Mouse (Mus musculus) neural tube, embryonic 13.5 days (tissue): Measurements from ENCODE around the gene Fndc7. TPM values are rescaled to one million over a fixed set of nuclear protein-coding genes. Genes with fewer than 3 reads are reported as not detected.
A peak's percentile ranks its signal among the peaks of the same experiment; 100 is the strongest.
"Not testable (repeated sequence)": the region's sequence is repeated elsewhere in the genome, so short reads cannot be mapped to it uniquely, and the experiment has no call there.

Experiments
- ATAC-seq: fragments of 200-750 bp; cut with Nextera tagmentation; 2 replicates; pipeline ENCODE4 v1.8.0; 2017; ENCODE audit warnings: low read depth, mild to moderate bottlenecking, moderate TSS enrichment, moderate library complexity
- H3K27ac ChIP-seq: fragments of 300-500 bp; sonication (generic); replicated peaks from 2 replicates; pipeline ENCODE4 v1.5.1; 2015; ENCODE audit warnings: moderate library complexity, mild to moderate bottlenecking, inconsistent platforms
- H3K27me3 ChIP-seq: fragments of 300-500 bp; sonication (generic); 2 replicates; pipeline ENCODE4 v1.6.1; 2015; ENCODE audit warnings: mild to moderate bottlenecking, inconsistent platforms
- H3K36me3 ChIP-seq: fragments of 300-500 bp; sonication (generic); 2 replicates; pipeline ENCODE4 v1.6.1; 2015; ENCODE audit warnings: mild to moderate bottlenecking, inconsistent platforms
- H3K4me1 ChIP-seq: fragments of 300-500 bp; sonication (generic); replicated peaks from 2 replicates; pipeline ENCODE4 v1.6.1; 2015; ENCODE audit warnings: inconsistent platforms
- H3K4me2 ChIP-seq: fragments of 300-500 bp; sonication (generic); 2 replicates; pipeline ENCODE4 v1.6.1; 2015; ENCODE audit warnings: inconsistent platforms, mild to moderate bottlenecking, moderate library complexity
- H3K4me3 ChIP-seq: fragments of 300-500 bp; sonication (generic); 2 replicates; pipeline ENCODE4 v1.5.1; 2015; ENCODE audit warnings: mild to moderate bottlenecking, inconsistent platforms
- H3K9ac ChIP-seq: fragments of 300-500 bp; sonication (generic); 2 replicates; pipeline ENCODE4 v1.6.1; 2015; ENCODE audit warnings: moderate library complexity, mild to moderate bottlenecking, inconsistent platforms
- H3K9me3 ChIP-seq: fragments of 300-500 bp; sonication (generic); 2 replicates; pipeline ENCODE4 v1.6.1; 2016; ENCODE audit warnings: inconsistent platforms
- WGBS: fragments of 180-500 bp; shearing (Covaris S2); methylation state at CpG from one replicate; pipeline ENCODE4 v1.1.7; 2015; 5-methylcytosine and 5-hydroxymethylcytosine counted together
- polyA plus RNA-seq: library from polyadenylated mRNA; unstranded; fragments of >200 nt; fragmentation: Nextera tagmentation; extraction: Ambion mirVana; gene quantifications from 2 replicates; pipeline ENCODE4 v1.2.1, GENCODE M21; 2015

Gene Fndc7
- polyA plus RNA-seq, 1 experiment from 2014 or later: not detected

DNA sequence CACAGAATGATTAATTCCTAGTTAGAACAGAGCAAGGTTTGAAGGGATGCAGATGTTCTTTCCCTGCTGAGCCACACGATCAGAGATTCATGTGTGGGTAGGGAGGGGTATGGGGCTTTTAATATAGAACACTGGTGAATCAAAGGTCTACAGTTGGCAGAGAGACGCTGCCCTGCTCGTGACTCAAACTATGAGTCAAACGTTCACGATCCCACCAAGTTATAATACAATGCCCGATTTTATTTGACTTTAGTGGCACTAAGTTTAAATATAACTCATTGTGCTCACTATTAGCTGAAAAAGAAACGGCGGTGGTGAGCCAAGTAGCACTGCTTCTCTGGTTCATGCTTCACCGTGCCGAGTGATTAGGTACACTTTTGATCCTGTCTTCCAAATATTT is 26.7 kb downstream of the Fndc7 start:
- Histone ChIP-seq H3K9me3 (no peaks in the 10 kb centered on the region), H3K27ac (no peak overlapping the region), H3K27me3 (no peaks in the 10 kb centered on the region), H3K4me1 (peaks cover 6% of the 10 kb centered on the region), H3K4me2 (no peak overlapping the region), H3K4me3 (no peak overlapping the region), H3K36me3 (no peaks in the 10 kb centered on the region), H3K9ac (no peak overlapping the region)
- no peak for ATAC-seq
- 88% methylated on average over 10 of the region's 10 CpGs for WGBS

DNA sequence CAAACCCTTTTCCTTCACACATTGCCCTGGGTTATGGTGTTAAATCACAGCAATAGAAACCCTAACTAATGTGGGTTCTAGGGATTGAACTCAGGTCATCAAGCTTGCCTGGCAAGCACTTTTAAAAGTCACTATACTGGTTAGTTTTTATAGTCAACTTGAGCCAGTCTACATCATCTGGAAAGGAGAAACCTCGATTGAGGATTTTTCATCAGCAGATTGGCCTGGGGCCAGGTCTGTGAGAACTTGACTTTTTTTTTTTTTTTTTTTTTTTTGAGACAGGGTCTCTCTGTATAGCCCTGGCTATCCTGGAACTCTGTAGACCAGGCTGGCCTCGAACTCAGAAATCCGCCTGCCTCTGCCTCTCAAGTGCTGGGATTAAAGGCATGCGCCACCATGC is 27.5 kb downstream of the Fndc7 start:
- H3K27me3 ChIP-seq, H3K9me3 ChIP-seq, H3K4me2 ChIP-seq, H3K9ac ChIP-seq, H3K4me1 ChIP-seq, ATAC-seq, H3K27ac ChIP-seq, H3K36me3 ChIP-seq, H3K4me3 ChIP-seq: not testable (repeated sequence)
- WGBS: 85% methylated on average over 4 of the region's 4 CpGs

GRCm38 (mm10) chr3:108860786-108861185 is 29.0 kb downstream of the Fndc7 start:
- no peak for ATAC-seq
- WGBS: 72% methylated on average over 2 of the region's 2 CpGs
- Histone ChIP-seq H3K9ac (no peak overlapping the region), H3K27me3 (no peaks in the 10 kb centered on the region), H3K27ac (no peak overlapping the region), H3K4me2 (no peak overlapping the region), H3K4me1 (peaks cover 22% of the 10 kb centered on the region), H3K36me3 (no peaks in the 10 kb centered on the region), H3K9me3 (no peaks in the 10 kb centered on the region), H3K4me3 (no peak overlapping the region)

GRCm38 (mm10) chr3:108858231-108858770 is 31.5 kb downstream of the Fndc7 start:
- peak; percentile 87 for ATAC-seq
- Histone ChIP-seq H3K4me2 (peak overlapping the region; percentile 25; the same call in 1 of the 2 replicates), H3K9me3 (no peaks in the 10 kb centered on the region), H3K4me1 (peaks cover 33% of the 10 kb centered on the region), H3K36me3 (no peaks in the 10 kb centered on the region), H3K27me3 (no peaks in the 10 kb centered on the region), H3K27ac (peak overlapping the region; percentile 38; the same call in 1 of the 2 replicates), H3K9ac (no peak overlapping the region), H3K4me3 (no peak overlapping the region)
- WGBS: 23% methylated on average over 7 of the region's 7 CpGs

- no peaks in the 10 kb centered on the region for H3K27me3 ChIP-seq
- 84% methylated on average over 1 of the region's 1 CpGs for WGBS
- no peaks in the 10 kb centered on the region for H3K9me3 ChIP-seq
- peak overlapping the region; percentile 38; the same call in 1 of the 2 replicates for H3K27ac ChIP-seq
- no peak overlapping the region for H3K9ac ChIP-seq
- peak; percentile 50 for ATAC-seq
- H3K4me1 ChIP-seq: peaks cover 33% of the 10 kb centered on the region
- H3K4me3 ChIP-seq: no peak overlapping the region
- no peaks in the 10 kb centered on the region for H3K36me3 ChIP-seq
- no peak overlapping the region for H3K4me2 ChIP-seq
Observed at GRCm38 (mm10) chr3:108857714-108858113, 32.1 kb downstream of the Fndc7 start.

GRCm38 (mm10) chr3:108857124-108857470 is 32.7 kb downstream of the Fndc7 start:
- no peaks in the 10 kb centered on the region for H3K9me3 ChIP-seq
- H3K9ac ChIP-seq: no peak overlapping the region
- H3K4me3 ChIP-seq: no peak overlapping the region
- 30% methylated on average over 3 of the region's 3 CpGs for WGBS
- H3K36me3 ChIP-seq: no peaks in the 10 kb centered on the region
- no peaks in the 10 kb centered on the region for H3K27me3 ChIP-seq
- H3K4me1 ChIP-seq: peaks cover 33% of the 10 kb centered on the region
- no peak for ATAC-seq
- no peak overlapping the region for H3K4me2 ChIP-seq
- H3K27ac ChIP-seq: no peak overlapping the region

GRCm38 (mm10) chr3:108856386-108857123 is 33.3 kb downstream of the Fndc7 start:
- Histone ChIP-seq H3K4me3 (no peak overlapping the region), H3K36me3 (no peaks in the 10 kb centered on the region), H3K27me3 (no peaks in the 10 kb centered on the region), H3K4me2 (no peak overlapping the region), H3K4me1 (peaks cover 33% of the 10 kb centered on the region), H3K9ac (no peak overlapping the region), H3K27ac (no peak overlapping the region), H3K9me3 (no peaks in the 10 kb centered on the region)
- ATAC-seq: no peak
- WGBS: 47% methylated on average over 8 of the region's 8 CpGs

DNA sequence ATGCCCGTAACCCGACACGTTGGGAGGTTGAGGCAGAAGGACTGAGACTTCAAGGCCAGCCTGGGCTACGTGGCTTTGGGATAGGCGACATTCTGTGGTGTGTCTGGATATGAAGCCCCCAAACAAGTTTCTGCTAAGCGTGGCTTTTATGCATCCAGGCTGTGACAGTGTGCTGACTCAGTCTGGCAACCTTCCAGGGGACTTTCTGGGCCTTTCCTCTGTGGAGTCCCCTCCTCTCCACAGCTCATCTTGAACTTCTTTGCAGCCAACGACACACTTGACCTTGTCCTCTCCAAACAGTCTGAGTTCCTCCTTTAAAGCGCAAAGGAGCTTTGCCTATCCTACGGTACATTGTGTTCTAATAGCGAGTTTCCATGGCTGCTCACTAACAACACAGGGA is 33.9 kb downstream of the Fndc7 start:
- Histone ChIP-seq H3K4me1 (peaks cover 33% of the 10 kb centered on the region), H3K4me3 (no peak overlapping the region), H3K27ac (peak overlapping the region; percentile 4; the same call in 1 of the 2 replicates), H3K4me2 (no peak overlapping the region), H3K9ac (no peak overlapping the region), H3K27me3 (no peaks in the 10 kb centered on the region), H3K9me3 (no peaks in the 10 kb centered on the region), H3K36me3 (no peaks in the 10 kb centered on the region)
- WGBS: 70% methylated on average over 10 of the region's 10 CpGs
- ATAC-seq: no peak

- 54% methylated on average over 12 of the region's 12 CpGs for whole genome bisulfite sequencing
- Histone ChIP-seq H3K4me2 (0 out of 2 replicates have a peak overlapping the region, but pooled peaks have one; percentile 5), H3K27me3 (no peaks in the 10 kb centered on the region), H3K4me3 (no peak overlapping the region), H3K27ac (peak overlapping the region; percentile 4; the same call in 1 of the 2 replicates), H3K4me1 (peaks cover 37% of the 10 kb centered on the region), H3K9ac (no peak overlapping the region), H3K36me3 (no peaks in the 10 kb centered on the region), H3K9me3 (no peaks in the 10 kb centered on the region)
- ATAC-seq: no peak
Observed at GRCm38 (mm10) chr3:108855371-108855770, 34.4 kb downstream of the Fndc7 start.

- no peak overlapping the region for H3K4me2 ChIP-seq
- H3K27ac ChIP-seq: no peak overlapping the region
- no peaks in the 10 kb centered on the region for H3K27me3 ChIP-seq
- no peak overlapping the region for H3K9ac ChIP-seq
- ATAC-seq: no peak
- H3K36me3 ChIP-seq: no peaks in the 10 kb centered on the region
- no peak overlapping the region for H3K4me3 ChIP-seq
- H3K4me1 ChIP-seq: peaks cover 34% of the 10 kb centered on the region
- WGBS: 77% methylated on average over 1 of the region's 1 CpGs
- H3K9me3 ChIP-seq: no peaks in the 10 kb centered on the region
Observed at GRCm38 (mm10) chr3:108853266-108853665, 36.5 kb downstream of the Fndc7 start.

DNA sequence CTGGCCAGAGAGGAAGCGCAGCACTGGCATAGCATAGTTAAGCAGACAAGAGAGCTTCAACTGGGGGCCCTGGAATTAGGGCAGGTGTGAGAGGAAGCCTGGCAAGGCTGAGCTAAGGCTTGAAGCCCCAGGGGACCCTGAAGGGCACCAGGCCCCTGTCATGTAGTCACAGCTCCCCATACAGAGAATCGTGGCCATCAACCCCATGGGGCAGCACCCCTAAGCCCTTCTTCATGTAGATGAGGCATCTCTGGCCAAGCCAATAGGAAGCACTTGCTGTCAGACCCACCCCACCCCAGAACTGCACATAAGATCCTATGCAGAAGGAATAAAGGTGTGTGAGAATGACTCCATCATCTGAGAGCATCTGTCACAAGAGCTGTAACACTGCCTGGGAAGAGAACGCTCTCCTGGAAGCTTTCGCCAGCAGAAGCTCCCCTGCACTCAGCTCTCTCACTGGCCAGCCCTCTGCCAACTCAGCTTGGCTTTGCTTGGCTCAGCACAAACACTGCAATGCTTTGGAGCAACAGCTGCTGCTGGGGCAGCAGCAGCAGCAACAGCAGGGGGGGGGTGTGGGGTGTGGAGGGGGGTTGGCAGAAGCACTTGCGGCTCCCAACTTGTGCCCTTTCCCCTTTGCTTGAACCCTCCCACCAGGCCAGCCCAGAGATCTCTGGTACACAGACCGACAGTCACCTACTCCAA is 37.7 kb downstream of the Fndc7 start:
- no peaks in the 10 kb centered on the region for H3K36me3 ChIP-seq
- no peak; the same call in 1 of the 2 replicates for ATAC-seq
- H3K9me3 ChIP-seq: no peaks in the 10 kb centered on the region
- H3K4me1 ChIP-seq: peaks cover 29% of the 10 kb centered on the region
- H3K4me3 ChIP-seq: no peak overlapping the region
- 63% methylated on average over 6 of the region's 6 CpGs for WGBS
- no peak overlapping the region for H3K27ac ChIP-seq
- no peak overlapping the region for H3K9ac ChIP-seq
- H3K27me3 ChIP-seq: no peaks in the 10 kb centered on the region
- no peak overlapping the region for H3K4me2 ChIP-seq

DNA sequence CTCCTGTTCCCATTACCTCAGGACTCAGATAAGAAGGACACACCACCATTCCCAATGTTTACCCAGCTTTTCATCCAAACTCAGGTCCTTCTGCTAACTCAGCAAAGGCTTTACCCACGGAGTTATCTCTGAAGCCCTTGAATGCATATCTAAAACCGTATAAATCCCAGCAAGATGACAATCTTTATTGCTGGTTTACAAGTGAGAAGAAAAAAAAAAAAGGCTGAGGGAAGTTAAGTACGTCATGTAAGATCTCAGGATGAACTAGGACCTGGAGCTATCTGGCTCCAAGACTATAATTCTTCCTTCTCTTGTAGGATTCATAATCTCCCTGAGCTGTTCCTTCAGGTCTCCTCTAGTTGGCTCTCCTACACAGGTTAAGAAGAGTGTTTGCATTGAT is 38.3 kb downstream of the Fndc7 start:
- Histone ChIP-seq H3K27ac (no peak overlapping the region), H3K4me1 (peaks cover 24% of the 10 kb centered on the region), H3K36me3 (no peaks in the 10 kb centered on the region), H3K9me3 (no peaks in the 10 kb centered on the region), H3K4me2 (no peak overlapping the region), H3K4me3 (no peak overlapping the region), H3K9ac (no peak overlapping the region), H3K27me3 (no peaks in the 10 kb centered on the region)
- 88% methylated on average over 3 of the region's 3 CpGs for WGBS
- no peak for ATAC-seq
